Mouse (Mus musculus) kidney, embryonic 16.5 days (tissue): ENCODE measurements around the gene A030005K14Rik. TPM values are rescaled to one million over a fixed set of nuclear protein-coding genes. Genes with fewer than 3 reads are reported as not detected.

Source experiments
- ATAC-seq: fragments of 200-750 bp; cut with Nextera tagmentation; 2 replicates; pipeline ENCODE4 v1.8.0; 2017; ENCODE audit warnings: moderate TSS enrichment; ENCODE audit not compliant: low FRiP score, low TSS enrichment
- H3K27ac ChIP-seq: fragments of 300-500 bp; sonication (generic); 2 replicates; pipeline ENCODE4 v1.5.1; 2014; ENCODE audit warnings: low read length
- H3K27me3 ChIP-seq: fragments of 300-500 bp; sonication (generic); 2 replicates; pipeline ENCODE4 v1.6.1; 2014; ENCODE audit warnings: low read length, control low read depth, mixed read lengths; ENCODE audit not compliant: insufficient read depth
- H3K36me3 ChIP-seq: fragments of 300-500 bp; sonication (generic); 2 replicates; pipeline ENCODE4 v1.6.1; 2014; ENCODE audit warnings: low read length, control low read depth, mixed read lengths; ENCODE audit not compliant: insufficient read depth
- H3K4me1 ChIP-seq: fragments of 300-500 bp; sonication (generic); 2 replicates; pipeline ENCODE4 v1.6.1; 2014; ENCODE audit warnings: low read length, control low read depth, mixed read lengths; ENCODE audit not compliant: insufficient read depth
- H3K4me2 ChIP-seq: fragments of 300-500 bp; sonication (generic); replicated peaks from 2 replicates; pipeline ENCODE4 v1.6.1; 2014; ENCODE audit warnings: low read depth, low read length
- H3K4me3 ChIP-seq: fragments of 300-500 bp; sonication (generic); 2 replicates; pipeline ENCODE4 v1.5.1; 2014; ENCODE audit warnings: mild to moderate bottlenecking, low read length
- H3K9ac ChIP-seq: fragments of 300-500 bp; sonication (generic); replicated peaks from 2 replicates; pipeline ENCODE4 v1.6.1; 2014; ENCODE audit warnings: low read length
- H3K9me3 ChIP-seq: fragments of 300-500 bp; sonication (generic); 2 replicates; pipeline ENCODE4 v1.6.1; 2016; ENCODE audit warnings: low read length, control low read depth
- WGBS: fragments of 180-500 bp; shearing (Covaris S2); extraction: QIAGEN DNeasy Blood & Tissue Kit; methylation state at CpG from one replicate; pipeline ENCODE4 v1.1.7; 2014; 5-methylcytosine and 5-hydroxymethylcytosine counted together
- polyA plus RNA-seq: library from polyadenylated mRNA; unstranded; fragments of >200 nt; fragmentation: Nextera tagmentation; extraction: Ambion mirVana; gene quantifications from 2 replicates; pipeline ENCODE4 v1.2.1, GENCODE M21; 2015

Gene A030005K14Rik
- polyA plus RNA-seq, 1 experiment from 2014 or later: not detected

GRCm38 (mm10) chr1:83039080-83039479 is 20.1 kb downstream of the A030005K14Rik start:
- H3K9me3 ChIP-seq: no peaks in the 10 kb centered on the region
- H3K27me3 ChIP-seq: no peaks in the 10 kb centered on the region
- WGBS: 80% methylated on average over 4 of the region's 4 CpGs
- H3K4me2 ChIP-seq: no peak overlapping the region
- peaks cover 7% of the 10 kb centered on the region; the same call in 1 of the 2 replicates for H3K4me1 ChIP-seq
- no peaks in the 10 kb centered on the region for H3K36me3 ChIP-seq
- H3K27ac ChIP-seq: no peak overlapping the region
- no peak for ATAC-seq
- no peak overlapping the region for H3K9ac ChIP-seq
- no peak overlapping the region for H3K4me3 ChIP-seq

GRCm38 (mm10) chr1:83038109-83038672 is 21.0 kb downstream of the A030005K14Rik start, which contains the start of gene Slc19a3:
Gene Slc19a3 (minus strand): TSS chr1:83038448.
- no peaks in the 10 kb centered on the region for H3K9me3 ChIP-seq
- peak within 1 kb of the TSS; percentile 71 for H3K9ac ChIP-seq
- no peaks in the 10 kb centered on the region for H3K27me3 ChIP-seq
- H3K4me3 ChIP-seq: peak within 1 kb of the TSS; percentile 64
- under 1% methylated on average over 25 of the region's 25 CpGs for WGBS
- peak within 1 kb of the TSS; percentile 36 for H3K27ac ChIP-seq
- H3K4me1 ChIP-seq: peaks cover 7% of the 10 kb centered on the region; the same call in 1 of the 2 replicates
- H3K36me3 ChIP-seq: no peaks in the 10 kb centered on the region
- peak; percentile 96 for ATAC-seq
- peak within 1 kb of the TSS; percentile 76 for H3K4me2 ChIP-seq

- Histone ChIP-seq H3K27ac (no peak overlapping the region), H3K4me3 (no peak overlapping the region), H3K27me3 (no peaks in the 10 kb centered on the region), H3K9me3 (no peaks in the 10 kb centered on the region), H3K4me1 (peaks cover 7% of the 10 kb centered on the region; the same call in 1 of the 2 replicates), H3K36me3 (no peaks in the 10 kb centered on the region), H3K9ac (no peak overlapping the region), H3K4me2 (peak overlapping the region; percentile 76; the same call in 1 of the 2 replicates)
- no peak for ATAC-seq
- 72% methylated on average over 11 of the region's 11 CpGs for WGBS
Observed at GRCm38 (mm10) chr1:83036892-83037667, 22.1 kb downstream of the A030005K14Rik start.

GRCm38 (mm10) chr1:83034509-83034908 is 24.7 kb downstream of the A030005K14Rik start:
- 38% methylated on average over 5 of the region's 5 CpGs for WGBS
- H3K9me3 ChIP-seq: no peaks in the 10 kb centered on the region
- ATAC-seq: no peak

GRCm38 (mm10) chr1:83032508-83032907 is 26.7 kb downstream of the A030005K14Rik start:
- Histone ChIP-seq H3K4me1 (peaks cover 1% of the 10 kb centered on the region; the same call in 1 of the 2 replicates), H3K4me2 (no peak overlapping the region), H3K9ac (no peak overlapping the region), H3K4me3 (no peak overlapping the region), H3K27me3 (no peaks in the 10 kb centered on the region), H3K36me3 (no peaks in the 10 kb centered on the region), H3K9me3 (no peaks in the 10 kb centered on the region), H3K27ac (no peak overlapping the region)
- WGBS: 92% methylated on average over 6 of the region's 6 CpGs
- no peak for ATAC-seq

More at GRCm38 (mm10) chr1:83034509-83034908, 24.7 kb downstream of the A030005K14Rik start:
- Histone ChIP-seq H3K4me2 (no peak overlapping the region), H3K4me3 (no peak overlapping the region), H3K36me3 (no peaks in the 10 kb centered on the region), H3K4me1 (peaks cover 7% of the 10 kb centered on the region; the same call in 1 of the 2 replicates), H3K27ac (no peak overlapping the region), H3K9ac (no peak overlapping the region), H3K27me3 (no peaks in the 10 kb centered on the region)

GRCm38 (mm10) chr1:83031950-83032349 is 27.2 kb downstream of the A030005K14Rik start:
- Histone ChIP-seq H3K27ac (no peak overlapping the region), H3K4me2 (no peak overlapping the region), H3K9ac (no peak overlapping the region), H3K27me3 (no peaks in the 10 kb centered on the region), H3K36me3 (no peaks in the 10 kb centered on the region), H3K4me1 (no peaks in the 10 kb centered on the region), H3K9me3 (no peaks in the 10 kb centered on the region), H3K4me3 (no peak overlapping the region)
- ATAC-seq: no peak
- 43% methylated on average over 1 of the region's 1 CpGs for WGBS

GRCm38 (mm10) chr1:83016556-83016955 is 42.6 kb downstream of the A030005K14Rik start:
- no peaks in the 10 kb centered on the region for H3K4me1 ChIP-seq
- H3K4me2 ChIP-seq: no peak overlapping the region
- no peaks in the 10 kb centered on the region for H3K27me3 ChIP-seq
- no peak for ATAC-seq
- WGBS: 67% methylated on average over 1 of the region's 1 CpGs
- no peak overlapping the region for H3K4me3 ChIP-seq
- no peak overlapping the region for H3K9ac ChIP-seq
- no peak overlapping the region for H3K27ac ChIP-seq
- H3K9me3 ChIP-seq: no peaks in the 10 kb centered on the region
- no peaks in the 10 kb centered on the region for H3K36me3 ChIP-seq

- Histone ChIP-seq H3K4me3 (no peak overlapping the region), H3K4me1 (no peaks in the 10 kb centered on the region), H3K27ac (no peak overlapping the region), H3K9ac (no peak overlapping the region), H3K36me3 (no peaks in the 10 kb centered on the region), H3K4me2 (no peak overlapping the region), H3K9me3 (no peaks in the 10 kb centered on the region), H3K27me3 (no peaks in the 10 kb centered on the region)
- ATAC-seq: no peak
- WGBS: 82% methylated on average over 10 of the region's 10 CpGs
Observed at GRCm38 (mm10) chr1:83015329-83015879, 43.8 kb downstream of the A030005K14Rik start.

GRCm38 (mm10) chr1:83014477-83014876 is 44.7 kb downstream of the A030005K14Rik start:
- 81% methylated on average over 3 of the region's 3 CpGs for WGBS
- H3K4me2 ChIP-seq: no peak overlapping the region
- no peak overlapping the region for H3K4me3 ChIP-seq
- H3K27me3 ChIP-seq: no peaks in the 10 kb centered on the region
- no peaks in the 10 kb centered on the region for H3K4me1 ChIP-seq
- ATAC-seq: no peak
- H3K9me3 ChIP-seq: no peaks in the 10 kb centered on the region
- no peak overlapping the region for H3K27ac ChIP-seq
- H3K9ac ChIP-seq: no peak overlapping the region
- H3K36me3 ChIP-seq: no peaks in the 10 kb centered on the region
